Mouse (Mus musculus) left cerebral cortex, adult 8-10 months (tissue): ENCODE results near the gene Rhebl1. TPM values are rescaled to one million over a fixed set of nuclear protein-coding genes. Genes with fewer than 3 reads are reported as not detected.

Source experiments
- total RNA-seq, 4 experiments: library from RNA; stranded (reverse); gene quantifications; 2 replicates each; pipeline ENCODE4 v1.2.4; 2022

Rhebl1 gene
- total RNA-seq, 4 experiments from 2014 or later = 8.4 to 10.9 (median 10.2) TPM

Other genes with a start within 250 kb of the Rhebl1 start
- 10 to 100 TPM; 77.3 to 95.7 (median 87.1) TPM for gene Ddx23, start 231.6 kb downstream of the Rhebl1 start, total RNA-seq
- gene Rnd1, start 217.1 kb downstream of the Rhebl1 start, total RNA-seq = 10 to 100 TPM; 15.6 to 22.9 (median 20.5) TPM
- 10 to 100 TPM in 3 of 4 experiments, 1 to 10 TPM in 1; 8.6 to 12.7 (median 11.6) TPM for gene Ccdc65, start 186.3 kb downstream of the Rhebl1 start, total RNA-seq
- gene Fkbp11, start 166.3 kb downstream of the Rhebl1 start, total RNA-seq = 1 to 10 TPM; 1.1 to 2.3 (median 2.0) TPM
- gene Arf3, start 131.3 kb downstream of the Rhebl1 start, total RNA-seq = 100 to 1,000 TPM; 721 to 844 (median 792) TPM
- 1 to 10 TPM in 2 of 4 experiments, under 1 TPM in 2; 0.41 to 1.8 (median 1.1) TPM for gene Wnt10b, start 116.4 kb downstream of the Rhebl1 start, total RNA-seq
- gene Wnt1, start 104.7 kb downstream of the Rhebl1 start, total RNA-seq = under 1 TPM in 1 of 4 experiments, not detected in 3; 0.26 TPM
- 100 to 1,000 TPM; 692 to 784 (median 734) TPM for gene Ddn, start 85.0 kb downstream of the Rhebl1 start, total RNA-seq
- 10 to 100 TPM; 47.4 to 60.9 (median 53.2) TPM for gene Prkag1, start 63.0 kb downstream of the Rhebl1 start, total RNA-seq
- 10 to 100 TPM; 65.4 to 88.7 (median 76.5) TPM for gene Kmt2d, start 23.3 kb downstream of the Rhebl1 start, total RNA-seq
- under 1 TPM in 3 of 4 experiments, not detected in 1; 0.12 to 0.39 (median 0.13) TPM for gene Dhh, start 4.0 kb upstream of the Rhebl1 start, total RNA-seq
- 10 to 100 TPM; 13.7 to 17.9 (median 14.7) TPM for gene Lmbr1l, start 23.7 kb upstream of the Rhebl1 start, total RNA-seq
- 100 to 1,000 TPM; 560 to 600 (median 569) TPM for gene Tuba1b, start 40.0 kb upstream of the Rhebl1 start, total RNA-seq
- not detected for gene Gm49450, start 59.0 kb upstream of the Rhebl1 start, total RNA-seq
- 100 to 1,000 TPM; 904 to 960 (median 945) TPM for gene Tuba1a, start 59.2 kb upstream of the Rhebl1 start, total RNA-seq
- gene Tuba1c, start 135.4 kb upstream of the Rhebl1 start, total RNA-seq = 10 to 100 TPM; 41.1 to 59.7 (median 56.5) TPM
- 1 to 10 TPM in 3 of 4 experiments, under 1 TPM in 1; 0.73 to 1.5 (median 1.2) TPM for gene Prph, start 160.6 kb upstream of the Rhebl1 start, total RNA-seq
- gene Troap, start 180.0 kb upstream of the Rhebl1 start, total RNA-seq = under 1 TPM in 2 of 4 experiments, not detected in 2; 0.74 to 0.95 TPM
- gene C1ql4, start 193.3 kb upstream of the Rhebl1 start, total RNA-seq = not detected
- gene Dnajc22, start 198.6 kb upstream of the Rhebl1 start, total RNA-seq = under 1 TPM in 3 of 4 experiments, not detected in 1; 0.30 to 0.56 (median 0.34) TPM
- gene Spats2, start 231.4 kb upstream of the Rhebl1 start, total RNA-seq = 10 to 100 TPM; 29.7 to 34.1 (median 33.2) TPM